Mouse (Mus musculus) cortical plate, adult 2 months (tissue): Measurements from ENCODE around the gene Txnrd2.

Source experiments
- CTCF ChIP-seq: fragments of 200-500 bp; IDR thresholded peaks from 2 replicates; pipeline ENCODE4 v1.5.1; 2011; ENCODE audit warnings: mild to moderate bottlenecking, control low read depth, low read length; ENCODE audit not compliant: insufficient read depth; ENCODE audit errors: extremely low read depth
- POLR2A ChIP-seq: fragments of 200-500 bp; IDR thresholded peaks from 2 replicates; pipeline ENCODE4 v1.6.1; 2011; ENCODE audit warnings: mild to moderate bottlenecking, low read length, control low read depth; ENCODE audit not compliant: insufficient read depth; ENCODE audit errors: extremely low read depth

DNA sequence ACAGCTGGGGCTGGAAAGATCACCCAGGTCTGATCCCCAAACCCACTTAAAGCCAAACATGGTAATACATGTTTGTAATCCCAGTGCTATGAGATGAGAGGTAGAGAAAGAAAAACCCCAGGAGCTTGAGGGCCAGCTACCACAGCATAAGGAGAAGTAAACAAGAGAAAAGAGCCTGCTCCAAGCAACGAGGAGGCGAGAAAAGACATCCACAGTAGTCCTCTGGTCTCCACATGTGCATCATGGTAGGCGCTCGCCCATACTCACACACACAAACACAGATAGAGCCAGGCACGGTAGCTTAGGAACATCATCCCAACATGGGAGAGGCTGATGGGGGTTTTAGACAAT lies 2.3 kb upstream of the Txnrd2 start:
- TF ChIP-seq CTCF (no peak), POLR2A (no peak)
